Comparison of ENCODE assay signal across 1 mouse cellular context in the genomic region with DNA sequence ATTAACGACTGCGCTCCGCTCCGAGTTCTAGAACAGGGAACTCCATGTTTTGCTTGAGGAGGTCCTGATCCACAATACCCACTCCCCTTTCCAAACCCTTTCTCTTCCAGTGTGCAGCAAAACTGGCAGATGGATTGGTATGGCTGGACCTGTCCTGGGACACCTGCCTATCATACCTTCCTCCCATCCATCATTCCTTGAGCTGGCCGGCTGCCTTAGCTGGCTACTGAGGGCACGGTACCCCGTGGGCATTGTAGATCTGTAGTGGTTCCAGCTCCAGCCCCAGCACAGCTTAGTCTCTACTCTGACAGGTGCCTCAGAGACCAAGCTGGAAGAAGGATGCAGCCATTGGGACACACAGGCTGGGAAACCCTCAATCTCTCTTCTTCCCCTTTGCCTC.
TF ChIP-seq lines count a peak whose summit lies in the region.

No protein-coding gene starts in this region.

TF ChIP-seq in ES-E14, 5 proteins besides CTCF, POLR2A, EP300 and RAD21 (continued from another document):
- no peak for TF ChIP-seq MAFK (IDR thresholded peaks at IDR 0.05; ENCODE audit: insufficient read depth, low read depth, low read length)
- TF ChIP-seq ZNF384 (IDR thresholded peaks at IDR 0.05; ENCODE audit: low read depth, low read length) = no peak
